Mouse (Mus musculus): ENCODE measurements around the gene 2310061I04Rik. TPM values are rescaled to one million over a fixed set of nuclear protein-coding genes. Genes with fewer than 3 reads are reported as not detected.
A peak's percentile ranks its signal among the peaks of the same experiment; 100 is the strongest.

Gene 2310061I04Rik
- polyA plus RNA-seq, 1 experiment from 2014 or later, result 33.7 TPM

DNA sequence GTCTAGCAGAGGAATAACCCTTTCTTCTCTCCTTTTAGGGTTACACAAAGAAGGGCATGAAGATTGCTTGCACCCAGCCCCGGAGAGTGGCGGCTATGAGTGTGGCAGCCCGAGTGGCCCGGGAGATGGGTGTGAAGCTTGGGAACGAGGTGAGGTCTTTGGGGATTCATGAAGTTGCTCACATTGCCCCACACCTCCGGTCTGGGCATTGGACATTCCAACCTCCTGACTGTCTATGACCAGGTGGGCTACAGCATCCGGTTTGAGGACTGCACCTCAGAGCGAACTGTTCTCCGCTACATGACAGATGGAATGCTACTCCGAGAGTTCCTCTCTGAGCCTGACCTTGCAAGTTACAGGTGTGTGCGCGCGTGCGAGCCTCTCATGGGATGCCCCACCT is 13.5 kb downstream of the 2310061I04Rik start:
- no peak for DNase-seq (ENCODE audit: low spot score)
- H3K4me1 ChIP-seq (replicated peaks; ENCODE audit: control insufficient read depth, insufficient read depth, low read length), result peaks cover 8% of the 10 kb centered on the region
- no peaks in the 10 kb centered on the region for H3K9me3 ChIP-seq (ENCODE audit: control insufficient read depth, low read length)
- no peak overlapping the region for H3K9ac ChIP-seq (ENCODE audit: low read depth, low read length)
- peaks cover 54% of the 10 kb centered on the region for H3K36me3 ChIP-seq (ENCODE audit: control insufficient read depth, insufficient read depth, low read length)
- H3K4me3 ChIP-seq (ENCODE audit: low read depth, low read length), result no peak overlapping the region
- no peak for ATAC-seq (replicated peaks; ENCODE audit: low FRiP score)
- no peaks in the 10 kb centered on the region for H3K27me3 ChIP-seq (replicated peaks; ENCODE audit: control insufficient read depth, insufficient read depth, low read length)
- H3K4me2 ChIP-seq, result no peak overlapping the region
- H3K27ac ChIP-seq (ENCODE audit: low read depth, low read length), result no peak overlapping the region
- WGBS, result 93% methylated on average over 14 of the region's 14 CpGs

DNA sequence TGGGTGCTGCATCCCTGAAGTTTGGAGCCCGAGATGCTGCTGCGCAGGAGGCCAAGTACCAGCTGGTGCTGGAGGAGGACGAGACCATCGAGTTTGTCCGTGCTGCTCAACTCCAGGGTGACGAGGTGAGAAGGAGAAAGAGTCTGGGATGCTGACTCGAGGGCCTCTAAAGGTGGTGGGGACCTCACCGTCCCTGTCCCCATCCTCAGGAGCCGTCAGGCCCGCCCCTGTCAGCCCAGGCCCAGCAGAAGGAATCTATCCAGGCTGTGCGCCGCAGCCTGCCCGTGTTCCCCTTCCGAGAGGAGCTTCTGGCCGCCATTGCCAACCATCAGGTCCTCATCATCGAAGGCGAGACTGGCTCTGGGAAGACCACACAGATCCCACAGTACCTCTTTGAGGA is 14.3 kb downstream of the 2310061I04Rik start:
- Histone ChIP-seq H3K36me3 (ENCODE audit: control insufficient read depth, insufficient read depth, low read length) (peaks cover 48% of the 10 kb centered on the region), H3K4me2 (no peak overlapping the region), H3K4me3 (ENCODE audit: low read depth, low read length) (no peak overlapping the region), H3K9me3 (ENCODE audit: control insufficient read depth, low read length) (no peaks in the 10 kb centered on the region), H3K4me1 (replicated peaks; ENCODE audit: control insufficient read depth, insufficient read depth, low read length) (peaks cover 8% of the 10 kb centered on the region), H3K27me3 (replicated peaks; ENCODE audit: control insufficient read depth, insufficient read depth, low read length) (no peaks in the 10 kb centered on the region), H3K9ac (ENCODE audit: low read depth, low read length) (no peak overlapping the region), H3K27ac (ENCODE audit: low read depth, low read length) (no peak overlapping the region)
- no peak for ATAC-seq (replicated peaks; ENCODE audit: low FRiP score)
- no peak for DNase-seq (ENCODE audit: low spot score)
- WGBS, result 94% methylated on average over 17 of the region's 17 CpGs

GRCm38 (mm10) chr17:35879245-35880057 is 17.8 kb downstream of the 2310061I04Rik start, which contains the start of gene Dhx16:
Dhx16 (plus strand) TSS chr17:35879819.
- Histone ChIP-seq H3K4me2 (peak within 1 kb of the TSS; percentile 88), H3K4me1 (replicated peaks; ENCODE audit: control insufficient read depth, insufficient read depth, low read length) (peaks cover 13% of the 10 kb centered on the region), H3K9ac (ENCODE audit: low read depth, low read length) (peak within 1 kb of the TSS; percentile 92), H3K9me3 (ENCODE audit: control insufficient read depth, low read length) (no peaks in the 10 kb centered on the region), H3K27ac (ENCODE audit: low read depth, low read length) (peak within 1 kb of the TSS; percentile 54), H3K4me3 (ENCODE audit: low read depth, low read length) (peak within 1 kb of the TSS; percentile 99), H3K27me3 (replicated peaks; ENCODE audit: control insufficient read depth, insufficient read depth, low read length) (no peaks in the 10 kb centered on the region), H3K36me3 (ENCODE audit: control insufficient read depth, insufficient read depth, low read length) (peaks cover 27% of the 10 kb centered on the region)
- peak; percentile 88 for ATAC-seq (replicated peaks; ENCODE audit: low FRiP score)
- WGBS, result 6% methylated on average over 66 of the region's 66 CpGs
- DNase-seq (ENCODE audit: low spot score), result peak; percentile 97

DNA sequence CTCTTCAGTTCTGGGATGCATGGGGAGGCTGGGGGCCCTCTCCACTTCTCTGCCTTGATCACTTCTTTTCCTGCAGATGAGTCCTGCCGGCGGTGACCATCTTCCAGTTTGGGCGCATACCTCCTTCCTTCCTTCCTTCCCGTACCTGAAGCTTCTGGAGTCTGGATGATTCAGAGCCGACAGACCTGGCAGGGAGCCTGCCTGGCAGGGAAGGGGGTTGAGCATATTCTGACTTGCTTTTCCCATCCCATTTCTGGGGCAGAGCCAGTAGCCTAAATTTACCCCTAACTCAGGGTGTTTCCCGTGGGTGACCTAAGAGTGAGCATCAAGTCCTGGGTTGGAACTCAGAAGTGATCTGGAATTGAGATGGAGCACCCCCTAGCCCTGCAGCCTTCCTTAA is 22.5 kb downstream of the 2310061I04Rik start:
- H3K36me3 ChIP-seq (ENCODE audit: control insufficient read depth, insufficient read depth, low read length), result peaks cover 4% of the 10 kb centered on the region; the same call in 1 of the 2 replicates
- WGBS, result 92% methylated on average over 6 of the region's 6 CpGs
- H3K27me3 ChIP-seq (replicated peaks; ENCODE audit: control insufficient read depth, insufficient read depth, low read length), result no peaks in the 10 kb centered on the region
- H3K4me1 ChIP-seq (replicated peaks; ENCODE audit: control insufficient read depth, insufficient read depth, low read length), result peaks cover 29% of the 10 kb centered on the region
- no peak for ATAC-seq (replicated peaks; ENCODE audit: low FRiP score)
- no peak overlapping the region for H3K4me2 ChIP-seq
- DNase-seq (ENCODE audit: low spot score), result no peak
- H3K9ac ChIP-seq (ENCODE audit: low read depth, low read length), result no peak overlapping the region
- no peak overlapping the region for H3K4me3 ChIP-seq (ENCODE audit: low read depth, low read length)
- H3K9me3 ChIP-seq (ENCODE audit: control insufficient read depth, low read length), result peaks cover 4% of the 10 kb centered on the region; the same call in 1 of the 2 replicates
- H3K27ac ChIP-seq (ENCODE audit: low read depth, low read length), result no peak overlapping the region

DNA sequence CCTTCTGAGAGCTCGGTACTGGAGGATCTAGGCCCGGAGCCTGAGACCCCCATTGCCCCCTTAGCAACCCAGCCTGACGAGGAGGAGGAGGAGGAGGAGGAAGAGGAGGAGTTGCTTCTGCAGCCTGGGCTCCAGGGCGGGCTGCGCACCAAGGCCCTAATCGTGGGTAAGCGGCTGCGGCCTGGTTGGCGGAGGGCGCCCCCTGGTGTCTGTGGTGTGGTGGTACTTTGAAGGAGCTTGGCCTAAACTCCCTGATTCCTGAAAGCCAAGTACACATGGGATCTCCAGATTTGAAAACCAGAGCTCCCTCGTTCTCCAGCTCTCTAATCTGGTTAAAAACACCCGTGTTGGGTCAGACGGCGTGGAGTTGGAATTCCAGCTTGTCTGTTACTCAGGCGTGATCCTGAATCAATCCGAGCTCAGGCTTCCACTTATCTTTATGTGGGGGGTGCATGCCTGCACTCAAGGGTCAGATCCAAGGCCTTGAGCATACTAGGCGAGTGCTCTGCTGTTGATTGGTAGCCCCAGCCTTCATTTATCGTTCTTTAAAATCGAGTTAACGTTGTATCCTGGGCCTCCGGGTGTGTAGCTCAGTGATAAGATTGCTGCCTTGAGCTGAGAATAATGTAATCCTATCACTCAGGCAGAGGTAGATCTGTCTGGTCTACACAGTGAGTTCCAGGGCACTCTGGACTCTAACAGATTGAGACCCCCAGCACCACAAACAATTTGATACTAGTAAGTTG is 23.3 kb downstream of the 2310061I04Rik start:
- Histone ChIP-seq H3K27me3 (replicated peaks; ENCODE audit: control insufficient read depth, insufficient read depth, low read length) (no peaks in the 10 kb centered on the region), H3K4me1 (replicated peaks; ENCODE audit: control insufficient read depth, insufficient read depth, low read length) (peaks cover 37% of the 10 kb centered on the region), H3K27ac (ENCODE audit: low read depth, low read length) (peak overlapping the region; percentile 28; the same call in 1 of the 2 replicates), H3K36me3 (ENCODE audit: control insufficient read depth, insufficient read depth, low read length) (peaks cover 4% of the 10 kb centered on the region; the same call in 1 of the 2 replicates), H3K4me2 (peak overlapping the region; percentile 38), H3K9me3 (ENCODE audit: control insufficient read depth, low read length) (peaks cover 4% of the 10 kb centered on the region; the same call in 1 of the 2 replicates), H3K4me3 (ENCODE audit: low read depth, low read length) (no peak overlapping the region), H3K9ac (ENCODE audit: low read depth, low read length) (peak overlapping the region; percentile 40; the same call in 1 of the 2 replicates)
- WGBS, result 20% methylated on average over 21 of the region's 21 CpGs
- ATAC-seq (replicated peaks; ENCODE audit: low FRiP score) (peak; percentile 60), DNase-seq (ENCODE audit: low spot score) (peak; percentile 85)

GRCm38 (mm10) chr17:35870884-35871696 is 26.1 kb downstream of the 2310061I04Rik start:
- Histone ChIP-seq H3K36me3 (ENCODE audit: control insufficient read depth, insufficient read depth, low read length) (peaks cover 4% of the 10 kb centered on the region; the same call in 1 of the 2 replicates), H3K27ac (ENCODE audit: low read depth, low read length) (peak overlapping the region; percentile 82), H3K9me3 (ENCODE audit: control insufficient read depth, low read length) (peaks cover 4% of the 10 kb centered on the region; the same call in 1 of the 2 replicates), H3K4me3 (ENCODE audit: low read depth, low read length) (peak overlapping the region; percentile 59), H3K27me3 (replicated peaks; ENCODE audit: control insufficient read depth, insufficient read depth, low read length) (peaks cover 4% of the 10 kb centered on the region; the same call in 1 of the 2 replicates), H3K4me1 (replicated peaks; ENCODE audit: control insufficient read depth, insufficient read depth, low read length) (peaks cover 49% of the 10 kb centered on the region), H3K4me2 (peak overlapping the region; percentile 97), H3K9ac (ENCODE audit: low read depth, low read length) (no peak overlapping the region; the same call in 1 of the 2 replicates)
- DNase-seq (ENCODE audit: low spot score), result no peak
- ATAC-seq (replicated peaks; ENCODE audit: low FRiP score), result no peak
- WGBS, result 51% methylated on average over 8 of the region's 8 CpGs

DNA sequence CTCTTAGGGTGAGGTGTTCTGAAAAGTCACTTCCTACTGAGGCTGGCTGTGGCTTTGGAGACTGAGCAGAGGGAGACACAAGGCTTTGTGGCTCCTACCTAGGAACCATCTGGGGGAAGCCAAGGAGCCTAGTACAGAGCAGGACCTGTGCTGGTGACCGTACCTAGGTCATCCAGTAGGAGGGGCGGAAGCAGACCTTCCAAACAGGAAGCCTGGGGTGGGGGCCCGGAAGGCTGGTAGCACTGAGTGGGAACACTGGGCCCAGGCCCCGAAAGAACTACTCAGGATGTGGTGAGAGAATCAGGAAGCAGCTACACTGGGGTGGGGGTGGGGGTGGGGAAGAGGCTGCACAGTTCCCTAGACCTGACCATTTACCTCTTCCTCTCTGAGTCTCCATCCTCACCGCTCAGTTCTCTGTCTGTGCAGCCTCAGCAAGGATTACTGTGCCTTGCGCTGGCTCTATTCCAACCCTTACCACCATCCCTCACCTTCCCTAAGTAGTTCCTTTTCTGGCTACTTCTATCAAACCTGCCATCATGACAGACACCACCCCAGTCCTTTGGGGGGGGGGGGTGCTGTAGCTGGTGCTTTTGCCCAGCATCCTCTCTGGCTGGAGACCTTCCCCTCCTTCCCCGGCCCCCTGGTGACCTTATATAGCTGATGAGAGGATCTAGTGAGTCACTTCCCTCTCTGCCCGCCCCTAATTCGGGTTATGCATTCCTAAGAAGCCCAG is 26.9 kb downstream of the 2310061I04Rik start:
- Histone ChIP-seq H3K27me3 (replicated peaks; ENCODE audit: control insufficient read depth, insufficient read depth, low read length) (peaks cover 4% of the 10 kb centered on the region; the same call in 1 of the 2 replicates), H3K4me2 (peak overlapping the region; percentile 97), H3K27ac (ENCODE audit: low read depth, low read length) (peak overlapping the region; percentile 82), H3K4me3 (ENCODE audit: low read depth, low read length) (peak overlapping the region; percentile 59), H3K9ac (ENCODE audit: low read depth, low read length) (peak overlapping the region; percentile 57), H3K36me3 (ENCODE audit: control insufficient read depth, insufficient read depth, low read length) (peaks cover 4% of the 10 kb centered on the region; the same call in 1 of the 2 replicates), H3K4me1 (replicated peaks; ENCODE audit: control insufficient read depth, insufficient read depth, low read length) (peaks cover 49% of the 10 kb centered on the region), H3K9me3 (ENCODE audit: control insufficient read depth, low read length) (peaks cover 4% of the 10 kb centered on the region; the same call in 1 of the 2 replicates)
- peak; percentile 48 for ATAC-seq (replicated peaks; ENCODE audit: low FRiP score)
- WGBS, result 31% methylated on average over 9 of the region's 9 CpGs
- DNase-seq (ENCODE audit: low spot score), result peak; percentile 62

All from liver, embryonic 11.5 days (tissue).